Mouse (Mus musculus) naive thymus-derived CD4-positive, alpha-beta T cell, adult 5 months (primary cell): Measurements from ENCODE around the gene Zfp617. TPM values are rescaled to one million over a fixed set of nuclear protein-coding genes. Genes with fewer than 3 reads are reported as not detected.

Source experiments
- polyA plus RNA-seq: library from polyadenylated mRNA; unstranded; fragments of 100-300 nt; shearing (Covaris generic); gene quantifications from one replicate; pipeline ENCODE4 v1.2.1, GENCODE M21; 2017

Gene Zfp617
- 6.8 TPM for polyA plus RNA-seq

GRCm38 (mm10) chr8:71908309-71909261 is at the start of gene Zfp617, which contains the start of gene Zfp882:
Zfp617 (plus strand) TSS chr8:71908635.
Zfp882 (plus strand) TSS chr8:71908608.

DNA sequence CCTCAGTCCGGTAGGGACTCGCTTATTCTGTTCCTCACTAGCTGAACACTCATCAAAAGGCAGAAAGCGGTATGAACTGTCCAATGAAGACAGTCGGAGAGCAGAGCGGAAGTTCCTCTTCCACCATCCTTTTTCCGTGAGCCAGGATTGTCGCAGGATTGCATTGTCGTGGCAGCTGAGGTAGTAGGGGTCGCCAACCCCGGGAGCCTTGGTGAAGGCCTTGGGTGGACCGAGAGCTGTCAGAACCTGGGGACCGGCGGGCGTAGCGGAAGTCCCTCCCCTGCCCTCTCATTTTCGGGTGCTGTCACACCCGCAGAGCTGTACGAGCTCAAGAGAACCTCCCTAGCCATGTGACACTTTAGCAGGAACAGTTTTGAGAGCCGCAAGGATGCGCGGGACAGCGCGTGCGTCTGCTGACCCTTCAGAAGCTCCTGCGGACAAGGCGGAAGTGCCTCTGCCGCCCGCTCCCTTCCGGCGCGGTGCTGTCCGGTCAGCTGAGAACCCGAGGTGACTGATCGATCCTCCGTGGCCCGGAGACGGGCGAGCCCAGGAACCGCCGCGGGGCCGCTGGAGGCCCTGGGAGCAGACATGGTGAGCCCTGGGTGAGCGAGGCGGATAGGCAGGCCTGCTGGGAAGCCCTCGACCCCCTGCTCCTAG is 26.7 kb upstream of the Zfp617 start, which contains the start of gene Zfp709:
Zfp709 (plus strand) TSS at position 402 of the 657 bp plus-strand sequence.

DNA sequence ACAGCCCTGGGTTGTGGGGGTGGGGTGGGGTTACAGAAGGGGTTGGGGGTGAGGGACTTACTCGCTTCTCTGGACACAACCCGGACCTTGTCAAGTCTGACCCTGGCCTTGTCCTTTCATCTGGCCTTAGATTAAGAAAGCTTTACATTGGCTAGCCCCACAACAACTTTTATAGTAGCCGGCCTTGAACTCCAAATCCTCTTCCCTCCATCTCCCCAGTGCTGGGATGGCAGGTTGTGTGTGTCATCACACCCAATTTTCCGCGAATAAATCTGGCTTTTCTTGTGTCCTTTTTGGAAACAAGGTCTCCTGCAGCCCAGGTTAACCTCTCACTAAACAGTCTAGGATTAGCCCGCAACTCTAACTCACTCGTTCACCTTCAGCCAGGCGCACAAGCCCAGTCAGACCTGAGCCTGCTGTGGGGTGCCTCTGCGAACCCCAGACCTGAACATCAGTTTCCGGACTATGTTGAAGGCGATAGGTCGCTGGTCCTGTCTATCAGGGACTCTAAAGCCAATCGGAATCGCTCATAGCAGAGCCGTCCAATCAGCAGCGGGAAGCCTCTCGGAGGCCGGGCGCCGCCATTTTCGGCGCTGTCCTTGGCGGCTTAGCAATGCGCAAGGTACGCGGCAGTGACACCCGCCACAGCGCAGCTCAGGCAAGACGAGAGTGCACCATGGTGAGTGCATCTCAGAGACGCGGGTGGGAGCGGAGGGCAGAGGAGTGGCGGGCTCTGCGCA is 42.2 kb downstream of the Zfp617 start, which contains the start of gene Zfp961:
Zfp961 (plus strand) TSS at position 557 of the 740 bp plus-strand sequence.

Other genes starting within 250 kb of the Zfp617 start
- gene Unc13a, start 236.9 kb upstream of the Zfp617 start, polyA plus RNA-seq, result 0.44 TPM
- gene Jak3, start 232.3 kb upstream of the Zfp617 start, polyA plus RNA-seq, result 78.2 TPM
- gene Insl3, start 219.4 kb upstream of the Zfp617 start, polyA plus RNA-seq, result 28.9 TPM
- gene B3gnt3, start 206.8 kb upstream of the Zfp617 start, polyA plus RNA-seq, result 1.6 TPM
- 144 TPM for gene Fcho1, start 182.9 kb upstream of the Zfp617 start, polyA plus RNA-seq
- gene Zfp709, start 26.6 kb upstream of the Zfp617 start, polyA plus RNA-seq, result 4.5 TPM
- 3.2 TPM for gene Zfp882, start within 50 bp of the Zfp617 start, polyA plus RNA-seq
- gene Zfp961, start 42.4 kb downstream of the Zfp617 start, polyA plus RNA-seq, result 6.3 TPM
- not detected for gene Cyp4f18, start 101.0 kb downstream of the Zfp617 start, polyA plus RNA-seq
- gene Olfr372, start 132.6 kb downstream of the Zfp617 start, polyA plus RNA-seq, result not detected
- 0.40 TPM for gene Olfr373, start 174.5 kb downstream of the Zfp617 start, polyA plus RNA-seq
- gene Olfr374, start 198.4 kb downstream of the Zfp617 start, polyA plus RNA-seq, result 0.15 TPM
- gene Tpm4, start 226.3 kb downstream of the Zfp617 start, polyA plus RNA-seq, result 501 TPM